Mouse (Mus musculus) common myeloid progenitor, adult 5-6 weeks (primary cell): ENCODE measurements around the gene Eif2s2. TPM values are rescaled to one million over a fixed set of nuclear protein-coding genes. Genes with fewer than 3 reads are reported as not detected.
"Not testable (repeated sequence)": the region's sequence is repeated elsewhere in the genome, so short reads cannot be mapped to it uniquely, and the experiment has no call there.

Experiments used
- ATAC-seq: replicated peaks from 2 replicates; pipeline ENCODE4 v1.8.0; 2016; ENCODE audit warnings: low read depth, mild to moderate bottlenecking, moderate TSS enrichment, inconsistent platforms; ENCODE audit not compliant: poor library complexity, severe bottlenecking
- total RNA-seq: library from RNA; stranded (forward); fragments of 200-1000, 187-1606 nt; gene quantifications from 2 replicates; pipeline ENCODE4 v1.2.3, GENCODE M21; 2017

Gene Eif2s2
- 222 and 224 TPM in 2 replicates for total RNA-seq

DNA sequence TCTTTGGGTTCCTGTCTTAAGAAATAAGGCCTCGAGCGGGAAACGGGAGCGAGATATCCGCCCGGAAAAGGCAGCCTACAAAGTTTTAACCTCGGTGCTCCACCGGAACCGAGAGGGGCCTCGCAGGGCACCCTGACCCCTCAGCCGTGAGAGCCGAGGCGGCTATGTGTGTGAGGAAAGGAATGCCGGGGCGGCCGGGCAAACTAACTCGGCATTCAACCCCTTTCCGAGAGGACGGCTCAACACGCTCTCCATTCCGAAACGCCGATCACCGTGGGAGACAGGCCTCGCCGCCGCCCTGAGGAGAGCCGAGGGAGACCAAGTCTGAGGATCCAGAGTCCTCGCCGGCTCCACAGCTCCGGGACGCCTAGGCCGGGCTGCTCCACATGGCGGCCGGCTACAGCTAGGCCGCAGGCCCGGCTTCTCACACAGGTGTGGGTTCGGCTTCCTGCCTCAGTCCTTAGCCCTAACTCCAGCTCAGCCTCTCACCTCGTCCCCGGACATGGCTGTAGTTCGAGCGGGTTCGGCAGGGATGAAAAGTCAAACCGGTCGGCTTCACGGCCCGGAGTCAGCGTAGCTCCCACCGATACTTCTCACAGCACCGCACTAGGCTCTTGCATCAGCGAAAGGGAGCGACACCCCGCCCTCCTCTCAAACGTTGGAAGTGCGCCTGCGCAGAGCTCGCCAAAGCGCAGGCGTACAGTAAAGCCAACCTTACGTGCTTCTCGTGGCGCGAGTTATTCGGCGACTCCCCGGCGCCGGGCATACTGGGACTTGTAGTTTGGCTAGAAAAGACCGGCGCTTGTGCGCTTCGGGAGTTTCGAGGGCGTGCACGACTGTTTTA is at the start of gene Eif2s2:
Eif2s2 (minus strand) TSS at position 735 of the 844 bp plus-strand sequence.
- ATAC-seq: peak; percentile 97

DNA sequence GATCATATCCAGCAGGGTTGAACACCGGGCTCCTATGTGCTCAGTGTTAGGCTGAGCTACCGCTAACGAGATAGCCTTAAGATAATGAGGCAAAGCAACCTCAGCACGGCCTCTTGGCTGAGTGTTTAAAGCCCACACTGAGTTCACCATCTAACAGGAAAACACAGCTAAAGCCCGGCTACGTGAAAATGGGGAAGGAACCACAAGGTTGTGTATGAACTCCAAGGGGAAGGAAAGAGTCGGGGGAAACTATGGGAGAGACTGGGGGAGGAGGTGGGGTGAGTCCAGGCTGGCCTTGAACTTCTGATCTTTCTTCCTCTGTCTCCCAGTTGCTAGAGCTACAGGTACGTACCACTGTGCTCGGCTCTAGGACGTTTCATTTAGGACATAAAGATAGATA is 49.2 kb upstream of the Eif2s2 start:
- peak; percentile 52; the same call in 1 of the 2 replicates for ATAC-seq

- ATAC-seq: no peak
Measured at GRCm38 (mm10) chr2:154937547-154938390, 45.0 kb upstream of the Eif2s2 start.

DNA sequence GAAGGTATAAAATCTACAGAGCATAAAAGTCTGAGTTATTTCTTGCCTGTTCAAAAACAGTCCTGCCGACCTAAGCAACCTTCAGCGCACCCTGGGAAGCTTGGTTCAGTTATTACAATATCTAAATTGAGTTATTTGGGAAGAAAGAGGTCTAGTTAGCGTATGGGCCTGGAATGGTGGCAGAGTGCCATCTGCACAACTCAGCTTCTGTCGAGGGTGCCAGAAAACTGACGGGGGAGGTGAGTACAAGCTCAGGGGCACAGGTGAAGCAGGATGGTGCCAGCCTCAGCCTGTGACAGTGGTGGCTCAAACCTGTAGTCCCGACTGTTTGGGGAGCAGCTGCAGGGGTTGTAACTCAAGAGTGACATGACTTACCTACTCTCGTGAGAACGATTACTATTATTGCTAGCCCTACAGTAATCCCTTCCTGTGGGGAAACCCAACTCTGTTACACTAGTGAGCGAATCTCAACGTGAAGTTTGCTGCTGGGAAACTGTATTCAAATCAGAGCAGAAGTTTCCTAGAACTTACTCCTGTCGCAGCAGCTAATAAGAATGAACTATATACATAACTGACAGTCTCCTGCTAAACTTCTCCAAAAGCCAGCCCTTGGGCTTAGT is 43.9 kb upstream of the Eif2s2 start:
- no peak for ATAC-seq

DNA sequence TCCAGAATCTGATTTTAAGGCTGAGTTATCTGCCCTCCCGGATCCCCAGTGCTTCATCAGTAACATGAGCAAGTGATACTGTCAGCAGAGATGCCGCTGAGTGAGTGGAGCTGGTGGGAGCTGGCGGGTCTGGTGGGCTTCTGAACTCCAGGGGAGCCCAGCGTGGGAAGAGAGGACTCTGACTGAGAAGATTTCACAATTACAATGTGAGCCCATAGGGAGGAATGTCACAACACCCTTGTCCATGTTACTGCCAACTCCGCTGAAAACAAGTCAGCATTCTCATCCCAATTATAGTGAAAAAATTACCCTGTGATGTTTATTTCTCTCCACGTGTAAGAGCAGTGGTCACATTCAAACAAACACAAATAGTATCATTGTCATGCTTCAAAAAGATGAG is 43.4 kb upstream of the Eif2s2 start:
- no peak for ATAC-seq

DNA sequence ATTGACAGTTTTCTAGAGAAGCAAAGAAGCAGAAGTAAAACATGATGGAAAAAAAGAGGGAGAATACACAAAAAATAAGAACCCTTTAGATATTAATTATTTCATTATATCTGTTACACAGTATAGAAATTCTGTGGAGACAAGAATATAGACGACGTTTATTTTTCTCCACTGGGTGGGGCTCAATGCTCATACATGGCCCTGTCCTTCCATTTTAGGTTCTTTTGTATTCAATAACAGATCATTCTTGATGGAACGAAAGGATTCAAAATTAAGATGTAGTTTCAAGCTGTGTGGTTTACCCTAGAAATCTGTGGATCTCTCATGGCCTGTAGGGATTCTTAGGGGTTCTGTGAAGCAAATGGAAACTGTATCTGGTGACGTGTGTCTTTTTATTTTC is 41.1 kb upstream of the Eif2s2 start:
- ATAC-seq: peak; percentile 65; the same call in 1 of the 2 replicates

DNA sequence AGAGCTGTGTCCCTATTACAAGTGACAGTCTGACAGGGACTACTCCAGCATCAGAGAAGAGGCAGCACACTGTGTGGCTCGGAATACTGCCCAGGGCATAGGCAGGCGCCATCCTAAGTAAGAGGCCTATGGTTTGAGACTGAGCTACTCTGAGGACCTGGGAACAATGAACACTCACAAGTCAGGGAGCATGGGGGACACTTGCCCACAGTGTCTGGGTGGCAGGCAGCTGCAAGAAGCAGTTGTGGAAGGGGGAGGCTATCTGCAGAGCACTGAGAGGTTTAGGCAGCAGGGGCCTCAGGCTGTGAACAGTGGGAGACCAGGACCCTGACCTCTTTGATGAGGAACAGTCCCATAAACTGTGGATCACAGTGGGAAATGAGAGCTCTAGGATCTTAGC is 35.6 kb upstream of the Eif2s2 start:
- no peak for ATAC-seq

DNA sequence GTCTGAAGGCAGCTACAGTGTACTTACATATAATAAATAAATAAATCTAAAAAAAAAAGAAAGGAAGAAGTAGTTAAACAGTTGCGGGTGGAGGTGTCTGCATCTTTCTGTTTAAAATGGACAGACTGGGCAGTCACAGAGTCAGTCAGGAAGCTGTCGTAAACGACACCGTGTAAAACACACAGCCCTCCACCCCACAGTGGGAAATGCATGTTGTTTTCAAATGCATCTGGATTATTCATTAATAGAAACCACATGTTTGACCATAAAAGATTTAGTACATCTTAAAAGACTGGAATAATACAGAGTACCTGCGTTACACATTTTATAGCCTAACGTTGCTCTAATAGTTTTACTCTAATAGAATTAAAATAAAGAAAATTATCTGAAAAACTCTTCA is 34.1 kb upstream of the Eif2s2 start:
- ATAC-seq: no peak

DNA sequence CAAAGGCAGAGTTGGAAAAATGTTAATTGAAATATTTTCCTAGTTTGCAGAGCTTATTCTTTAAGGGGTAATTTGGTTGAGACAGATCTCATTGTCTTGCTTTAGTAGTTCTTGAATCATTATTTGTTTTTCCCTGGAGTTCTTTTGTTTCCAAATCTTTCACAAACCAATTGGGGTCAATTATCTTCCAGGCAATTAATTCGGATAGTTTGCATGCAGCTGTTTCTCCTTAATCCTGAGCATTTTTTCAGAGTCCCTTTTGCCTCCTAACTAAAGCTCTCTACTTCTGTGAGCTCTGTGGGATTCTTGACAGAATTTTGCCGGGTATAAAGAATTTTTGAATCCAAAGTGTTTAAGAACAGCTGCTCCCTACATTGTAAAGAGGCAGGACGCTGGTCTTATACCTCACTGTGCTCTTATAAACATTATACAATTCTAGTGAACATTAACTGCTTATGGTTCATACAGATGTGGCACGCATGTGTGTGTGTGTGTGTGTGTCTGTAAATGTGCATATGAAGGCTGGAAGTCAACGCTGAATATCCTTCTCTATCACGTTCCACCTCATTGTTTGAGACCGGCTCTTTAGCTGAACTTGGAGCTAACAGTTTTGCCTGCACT is 32.8 kb upstream of the Eif2s2 start:
- no peak for ATAC-seq

GRCm38 (mm10) chr2:154922134-154922533 is 29.4 kb upstream of the Eif2s2 start:
- not testable (repeated sequence) for ATAC-seq

DNA sequence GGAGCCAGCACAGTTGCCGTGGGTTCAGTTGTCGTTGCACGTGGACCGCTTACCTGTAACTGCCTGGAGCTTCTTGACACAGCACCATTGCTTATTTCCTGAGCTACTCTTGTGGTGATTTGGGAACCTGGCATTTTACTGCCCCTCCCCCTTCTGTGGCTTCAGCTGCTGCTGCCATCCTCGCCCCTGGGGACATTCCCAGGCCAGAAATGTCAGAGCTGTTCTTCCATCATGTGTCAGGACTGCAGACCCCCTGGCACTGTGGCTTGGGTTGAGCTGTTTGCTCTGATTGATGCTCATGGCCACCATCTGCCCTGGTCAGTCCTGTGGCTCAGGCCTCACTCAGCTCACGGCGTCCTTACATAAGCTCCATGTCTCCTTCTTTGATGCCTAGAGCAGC is 28.2 kb upstream of the Eif2s2 start:
- ATAC-seq: no peak; the same call in 1 of the 2 replicates

- no peak for ATAC-seq
Measured at GRCm38 (mm10) chr2:154917866-154918641, 25.3 kb upstream of the Eif2s2 start.

GRCm38 (mm10) chr2:154916547-154916946 is 23.8 kb upstream of the Eif2s2 start:
- peak; percentile 90 for ATAC-seq

GRCm38 (mm10) chr2:154915922-154916541 is 23.3 kb upstream of the Eif2s2 start:
- no peak for ATAC-seq

DNA sequence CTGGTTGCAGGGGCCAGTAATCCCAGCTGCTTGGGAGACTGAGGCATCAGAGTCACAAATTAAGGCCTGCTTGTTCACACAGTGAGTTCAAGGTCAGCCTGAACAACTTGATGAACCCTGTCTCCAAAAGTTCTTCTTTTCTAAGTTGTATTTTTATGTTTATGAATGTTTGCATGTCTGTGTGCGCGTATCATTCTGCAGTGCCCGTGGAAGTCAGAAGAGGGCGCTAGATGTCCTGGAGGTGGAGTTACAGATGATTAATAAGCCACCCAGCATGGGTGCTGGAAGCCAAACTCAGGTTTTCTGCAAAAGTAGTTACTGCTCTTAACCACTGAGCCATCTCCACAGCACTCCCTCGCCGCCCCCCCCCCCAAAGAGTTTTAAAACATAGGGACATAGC is 17.1 kb upstream of the Eif2s2 start:
- ATAC-seq: no peak

GRCm38 (mm10) chr2:154908223-154908622 is 15.5 kb upstream of the Eif2s2 start:
- ATAC-seq: not testable (repeated sequence)

- ATAC-seq: no peak
Measured at GRCm38 (mm10) chr2:154905796-154906195, 13.1 kb upstream of the Eif2s2 start.

- no peak for ATAC-seq
Measured at GRCm38 (mm10) chr2:154902111-154902510, 9.4 kb upstream of the Eif2s2 start.

- not testable (repeated sequence) for ATAC-seq
Measured at GRCm38 (mm10) chr2:154899412-154899811, 6.7 kb upstream of the Eif2s2 start.
